Mouse (Mus musculus) limb, embryonic 15.5 days (tissue): ENCODE data around the gene Krtap8-1. TPM values are rescaled to one million over a fixed set of nuclear protein-coding genes. Genes with fewer than 3 reads are reported as not detected.

ENCODE experiments used
- ATAC-seq: fragments of 200-750 bp; cut with Nextera tagmentation; 2 replicates; pipeline ENCODE4 v1.8.0; 2017; ENCODE audit warnings: low read depth, moderate TSS enrichment; ENCODE audit not compliant: insufficient number of reproducible peaks, low FRiP score, low TSS enrichment
- H3K27ac ChIP-seq: fragments of 300-500 bp; sonication (generic); 2 replicates; pipeline ENCODE4 v1.5.1; 2015; ENCODE audit warnings: moderate library complexity, mild to moderate bottlenecking, inconsistent platforms
- H3K27me3 ChIP-seq: fragments of 300-500 bp; sonication (generic); 2 replicates; pipeline ENCODE4 v1.6.1; 2015; ENCODE audit warnings: inconsistent platforms
- H3K36me3 ChIP-seq: fragments of 300-500 bp; sonication (generic); 2 replicates; pipeline ENCODE4 v1.6.1; 2015; ENCODE audit warnings: inconsistent platforms
- H3K4me1 ChIP-seq: fragments of 300-500 bp; sonication (generic); 2 replicates; pipeline ENCODE4 v1.6.1; 2015; ENCODE audit warnings: inconsistent platforms
- H3K4me2 ChIP-seq: fragments of 300-500 bp; sonication (generic); 2 replicates; pipeline ENCODE4 v1.6.1; 2015; ENCODE audit warnings: mild to moderate bottlenecking, inconsistent platforms
- H3K4me3 ChIP-seq: fragments of 300-500 bp; sonication (generic); 2 replicates; pipeline ENCODE4 v1.5.1; 2015; ENCODE audit warnings: mild to moderate bottlenecking, inconsistent platforms
- H3K9ac ChIP-seq: fragments of 300-500 bp; sonication (generic); 2 replicates; pipeline ENCODE4 v1.6.1; 2015; ENCODE audit warnings: inconsistent platforms
- H3K9me3 ChIP-seq: fragments of 300-500 bp; sonication (generic); 2 replicates; pipeline ENCODE4 v1.6.1; 2016; ENCODE audit warnings: inconsistent platforms
- WGBS: fragments of 180-500 bp; shearing (Covaris S2); methylation state at CpG from one replicate; pipeline ENCODE4 v1.1.7; 2015; 5-methylcytosine and 5-hydroxymethylcytosine counted together
- polyA plus RNA-seq: library from polyadenylated mRNA; unstranded; fragments of >200 nt; fragmentation: Nextera tagmentation; extraction: Ambion mirVana; gene quantifications from 2 replicates; pipeline ENCODE4 v1.2.1, GENCODE M21; 2015

Krtap8-1 gene
- polyA plus RNA-seq: 3.3 and 4.9 TPM in 2 replicates

- Histone ChIP-seq H3K9ac (no peak within 1 kb of the TSS), H3K27ac (no peak within 1 kb of the TSS), H3K4me3 (no peak within 1 kb of the TSS), H3K9me3 (no peaks in the 10 kb centered on the region), H3K4me1 (no peaks in the 10 kb centered on the region), H3K4me2 (no peak within 1 kb of the TSS), H3K36me3 (no peaks in the 10 kb centered on the region), H3K27me3 (no peaks in the 10 kb centered on the region)
- no peak for ATAC-seq
- WGBS: 86% methylated on average over 7 of the region's 7 CpGs
Measured at GRCm38 (mm10) chr16:89487852-89488251, at the start of gene Krtap8-1. Gene Krtap8-1 (minus strand): TSS chr16:89487952.

- H3K27me3 ChIP-seq: no peaks in the 10 kb centered on the region
- H3K4me2 ChIP-seq: no peak overlapping the region
- H3K27ac ChIP-seq: no peak overlapping the region
- H3K9ac ChIP-seq: no peak overlapping the region
- H3K4me3 ChIP-seq: no peak overlapping the region
- no peaks in the 10 kb centered on the region for H3K36me3 ChIP-seq
- no peaks in the 10 kb centered on the region for H3K4me1 ChIP-seq
- no peaks in the 10 kb centered on the region for H3K9me3 ChIP-seq
- ATAC-seq: no peak
- WGBS: 85% methylated on average over 6 of the region's 6 CpGs
Measured at GRCm38 (mm10) chr16:89537349-89537748, 49.6 kb upstream of the Krtap8-1 start.

GRCm38 (mm10) chr16:89530547-89530946 is 42.8 kb upstream of the Krtap8-1 start:
- no peak for ATAC-seq
- Histone ChIP-seq H3K9me3 (no peaks in the 10 kb centered on the region), H3K27me3 (no peaks in the 10 kb centered on the region), H3K4me1 (no peaks in the 10 kb centered on the region), H3K36me3 (no peaks in the 10 kb centered on the region), H3K9ac (no peak overlapping the region), H3K27ac (no peak overlapping the region; the same call in 1 of the 2 replicates), H3K4me2 (no peak overlapping the region), H3K4me3 (no peak overlapping the region)
- 38% methylated on average over 7 of the region's 7 CpGs for WGBS

GRCm38 (mm10) chr16:89529846-89530245 is 42.1 kb upstream of the Krtap8-1 start:
- Histone ChIP-seq H3K27ac (no peak overlapping the region), H3K4me1 (no peaks in the 10 kb centered on the region), H3K4me2 (no peak overlapping the region), H3K4me3 (no peak overlapping the region), H3K9me3 (no peaks in the 10 kb centered on the region), H3K9ac (no peak overlapping the region), H3K27me3 (no peaks in the 10 kb centered on the region), H3K36me3 (no peaks in the 10 kb centered on the region)
- ATAC-seq: no peak
- WGBS: 63% methylated on average over 7 of the region's 7 CpGs

- no peak overlapping the region for H3K27ac ChIP-seq
- H3K36me3 ChIP-seq: no peaks in the 10 kb centered on the region
- no peak overlapping the region for H3K4me2 ChIP-seq
- no peak for ATAC-seq
- no peaks in the 10 kb centered on the region for H3K27me3 ChIP-seq
- no peaks in the 10 kb centered on the region for H3K9me3 ChIP-seq
- no peak overlapping the region for H3K4me3 ChIP-seq
- 87% methylated on average over 3 of the region's 3 CpGs for WGBS
- no peak overlapping the region for H3K9ac ChIP-seq
- no peaks in the 10 kb centered on the region for H3K4me1 ChIP-seq
Measured at GRCm38 (mm10) chr16:89528380-89528779, 40.6 kb upstream of the Krtap8-1 start.

GRCm38 (mm10) chr16:89520996-89521395 is 33.2 kb upstream of the Krtap8-1 start:
- H3K36me3 ChIP-seq: no peaks in the 10 kb centered on the region
- WGBS: 83% methylated on average over 4 of the region's 4 CpGs
- H3K4me3 ChIP-seq: no peak overlapping the region
- H3K4me2 ChIP-seq: no peak overlapping the region
- no peak overlapping the region for H3K9ac ChIP-seq
- H3K4me1 ChIP-seq: no peaks in the 10 kb centered on the region
- no peaks in the 10 kb centered on the region for H3K9me3 ChIP-seq
- no peaks in the 10 kb centered on the region for H3K27me3 ChIP-seq
- no peak for ATAC-seq
- no peak overlapping the region for H3K27ac ChIP-seq

GRCm38 (mm10) chr16:89520555-89520954 is 32.8 kb upstream of the Krtap8-1 start:
- H3K27ac ChIP-seq: no peak overlapping the region
- no peaks in the 10 kb centered on the region for H3K36me3 ChIP-seq
- H3K4me3 ChIP-seq: no peak overlapping the region
- H3K9ac ChIP-seq: no peak overlapping the region
- no peak overlapping the region for H3K4me2 ChIP-seq
- H3K27me3 ChIP-seq: no peaks in the 10 kb centered on the region
- H3K9me3 ChIP-seq: no peaks in the 10 kb centered on the region
- 82% methylated on average over 2 of the region's 2 CpGs for WGBS
- H3K4me1 ChIP-seq: no peaks in the 10 kb centered on the region
- ATAC-seq: no peak

- Histone ChIP-seq H3K4me2 (no peak overlapping the region), H3K9me3 (no peaks in the 10 kb centered on the region), H3K36me3 (no peaks in the 10 kb centered on the region), H3K9ac (no peak overlapping the region), H3K27ac (no peak overlapping the region), H3K4me1 (no peaks in the 10 kb centered on the region), H3K27me3 (no peaks in the 10 kb centered on the region), H3K4me3 (no peak overlapping the region)
- WGBS: 48% methylated on average over 6 of the region's 6 CpGs
- no peak for ATAC-seq
Measured at GRCm38 (mm10) chr16:89520091-89520490, 32.3 kb upstream of the Krtap8-1 start.

- Histone ChIP-seq H3K4me3 (no peak overlapping the region), H3K27ac (no peak overlapping the region), H3K36me3 (no peaks in the 10 kb centered on the region), H3K27me3 (no peaks in the 10 kb centered on the region), H3K4me1 (no peaks in the 10 kb centered on the region), H3K9ac (no peak overlapping the region), H3K9me3 (no peaks in the 10 kb centered on the region), H3K4me2 (no peak overlapping the region)
- no peak for ATAC-seq
- 58% methylated on average over 9 of the region's 9 CpGs for WGBS
Measured at GRCm38 (mm10) chr16:89517635-89518034, 29.9 kb upstream of the Krtap8-1 start.

- WGBS: 67% methylated on average over 7 of the region's 7 CpGs
- Histone ChIP-seq H3K4me2 (no peak overlapping the region), H3K27ac (no peak overlapping the region), H3K4me3 (no peak overlapping the region), H3K9me3 (no peaks in the 10 kb centered on the region), H3K4me1 (no peaks in the 10 kb centered on the region), H3K36me3 (no peaks in the 10 kb centered on the region), H3K27me3 (no peaks in the 10 kb centered on the region), H3K9ac (no peak overlapping the region)
- ATAC-seq: no peak
Measured at GRCm38 (mm10) chr16:89513431-89513830, 25.7 kb upstream of the Krtap8-1 start.

GRCm38 (mm10) chr16:89508223-89508622 is 20.5 kb upstream of the Krtap8-1 start, which contains the start of gene Krtap7-1:
Gene Krtap7-1 (minus strand): TSS chr16:89508323.
- H3K9me3 ChIP-seq: no peaks in the 10 kb centered on the region
- no peak within 1 kb of the TSS for H3K27ac ChIP-seq
- ATAC-seq: no peak
- H3K4me2 ChIP-seq: no peak within 1 kb of the TSS
- H3K36me3 ChIP-seq: no peaks in the 10 kb centered on the region
- no peaks in the 10 kb centered on the region for H3K4me1 ChIP-seq
- no peaks in the 10 kb centered on the region for H3K27me3 ChIP-seq
- H3K9ac ChIP-seq: no peak within 1 kb of the TSS
- no peak within 1 kb of the TSS for H3K4me3 ChIP-seq
- WGBS: 80% methylated on average over 4 of the region's 4 CpGs

- WGBS: 74% methylated on average over 2 of the region's 2 CpGs
- ATAC-seq: no peak
- H3K9me3 ChIP-seq: no peaks in the 10 kb centered on the region
Measured at GRCm38 (mm10) chr16:89503571-89503970, 15.8 kb upstream of the Krtap8-1 start.

GRCm38 (mm10) chr16:89501870-89502269 is 14.1 kb upstream of the Krtap8-1 start:
- H3K4me2 ChIP-seq: no peak overlapping the region
- H3K27ac ChIP-seq: no peak overlapping the region
- no peak for ATAC-seq
- H3K9me3 ChIP-seq: no peaks in the 10 kb centered on the region
- no peaks in the 10 kb centered on the region for H3K4me1 ChIP-seq
- H3K9ac ChIP-seq: no peak overlapping the region
- no peaks in the 10 kb centered on the region for H3K27me3 ChIP-seq
- WGBS: 80% methylated on average over 5 of the region's 5 CpGs
- no peak overlapping the region for H3K4me3 ChIP-seq
- no peaks in the 10 kb centered on the region for H3K36me3 ChIP-seq

More at GRCm38 (mm10) chr16:89503571-89503970, 15.8 kb upstream of the Krtap8-1 start:
- H3K9ac ChIP-seq: no peak overlapping the region
- no peaks in the 10 kb centered on the region for H3K4me1 ChIP-seq
- no peaks in the 10 kb centered on the region for H3K27me3 ChIP-seq
- no peaks in the 10 kb centered on the region for H3K36me3 ChIP-seq
- no peak overlapping the region for H3K27ac ChIP-seq
- no peak overlapping the region for H3K4me2 ChIP-seq
- no peak overlapping the region for H3K4me3 ChIP-seq
